Mouse (Mus musculus) midbrain, embryonic 11.5 days (tissue): ENCODE results near the gene Hpse. TPM values are rescaled to one million over a fixed set of nuclear protein-coding genes. Genes with fewer than 3 reads are reported as not detected.

Experiments
- ATAC-seq: fragments of 200-750 bp; cut with Nextera tagmentation; 2 replicates; pipeline ENCODE4 v1.8.0; 2017; ENCODE audit warnings: moderate TSS enrichment, moderate library complexity; ENCODE audit not compliant: low FRiP score
- DNase-seq: peaks from one replicate; pipeline ENCODE4 v3.0.0; 2015; ENCODE audit warnings: low spot score; ENCODE audit errors: missing footprints
- H3K27ac ChIP-seq: fragments of 300-500 bp; sonication (generic); 2 replicates; pipeline ENCODE4 v1.5.1; 2014; ENCODE audit warnings: low read depth, low read length
- H3K27me3 ChIP-seq: fragments of 300-500 bp; sonication (generic); 2 replicates; pipeline ENCODE4 v1.6.1; 2014; ENCODE audit warnings: mild to moderate bottlenecking, low read length, moderate library complexity, mixed read lengths; ENCODE audit not compliant: control insufficient read depth, insufficient read depth
- H3K36me3 ChIP-seq: fragments of 300-500 bp; sonication (generic); 2 replicates; pipeline ENCODE4 v1.6.1; 2014; ENCODE audit warnings: mild to moderate bottlenecking, low read length, moderate library complexity, mixed read lengths; ENCODE audit not compliant: control insufficient read depth, insufficient read depth
- H3K4me1 ChIP-seq: fragments of 300-500 bp; sonication (generic); 2 replicates; pipeline ENCODE4 v1.6.1; 2014; ENCODE audit warnings: low read length; ENCODE audit not compliant: control insufficient read depth, insufficient read depth
- H3K4me2 ChIP-seq: fragments of 300-500 bp; sonication (generic); 2 replicates; pipeline ENCODE4 v1.6.1; 2014; ENCODE audit warnings: mild to moderate bottlenecking, moderate library complexity
- H3K4me3 ChIP-seq: fragments of 300-500 bp; sonication (generic); 2 replicates; pipeline ENCODE4 v1.5.1; 2014; ENCODE audit warnings: low read depth, low read length
- H3K9ac ChIP-seq: fragments of 300-500 bp; sonication (generic); 2 replicates; pipeline ENCODE4 v1.6.1; 2014; ENCODE audit warnings: low read length
- H3K9me3 ChIP-seq: fragments of 300-500 bp; sonication (generic); 2 replicates; pipeline ENCODE4 v1.6.1; 2016; ENCODE audit warnings: low read length; ENCODE audit not compliant: control insufficient read depth
- WGBS: fragments of 180-500 bp; shearing (Covaris S2); extraction: QIAGEN DNeasy Blood & Tissue Kit; methylation state at CpG from one replicate; pipeline ENCODE4 v1.1.7; 2014; 5-methylcytosine and 5-hydroxymethylcytosine counted together
- polyA plus RNA-seq: library from polyadenylated mRNA; unstranded; fragments of >200 nt; fragmentation: Nextera tagmentation; extraction: Ambion mirVana; gene quantifications from 2 replicates; pipeline ENCODE4 v1.2.1, GENCODE M21; 2014

Hpse gene
- polyA plus RNA-seq, 1 experiment from 2014 or later: 1.3 TPM

DNA sequence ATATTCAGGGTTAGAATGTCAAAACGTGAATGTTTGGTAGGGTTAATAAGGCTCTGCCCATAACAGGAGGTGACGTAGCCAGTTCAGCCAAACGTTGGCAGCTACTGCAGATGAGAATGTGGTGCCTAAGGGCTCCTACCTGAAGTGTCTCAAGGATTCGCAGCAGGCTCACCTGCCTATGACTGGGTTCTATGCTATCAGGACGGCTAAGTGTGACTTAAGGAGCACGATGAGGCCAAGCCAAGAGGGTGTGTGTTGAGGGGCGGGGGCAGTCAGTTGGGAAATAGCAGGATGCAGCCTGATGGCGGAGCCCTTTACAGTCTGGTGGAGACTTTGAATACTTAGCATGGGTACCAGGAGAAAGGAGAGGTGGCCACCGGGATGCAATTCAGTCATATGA, 67.2 kb downstream of the Hpse start:
- peaks cover 8% of the 10 kb centered on the region for H3K36me3 ChIP-seq
- no peak overlapping the region for H3K4me3 ChIP-seq
- WGBS: 94% methylated on average over 9 of the region's 9 CpGs
- no peaks in the 10 kb centered on the region for H3K9me3 ChIP-seq
- ATAC-seq: no peak
- H3K27ac ChIP-seq: no peak overlapping the region
- DNase-seq: no peak
- no peaks in the 10 kb centered on the region for H3K4me1 ChIP-seq
- no peak overlapping the region for H3K4me2 ChIP-seq
- no peak overlapping the region for H3K9ac ChIP-seq
- no peaks in the 10 kb centered on the region for H3K27me3 ChIP-seq

DNA sequence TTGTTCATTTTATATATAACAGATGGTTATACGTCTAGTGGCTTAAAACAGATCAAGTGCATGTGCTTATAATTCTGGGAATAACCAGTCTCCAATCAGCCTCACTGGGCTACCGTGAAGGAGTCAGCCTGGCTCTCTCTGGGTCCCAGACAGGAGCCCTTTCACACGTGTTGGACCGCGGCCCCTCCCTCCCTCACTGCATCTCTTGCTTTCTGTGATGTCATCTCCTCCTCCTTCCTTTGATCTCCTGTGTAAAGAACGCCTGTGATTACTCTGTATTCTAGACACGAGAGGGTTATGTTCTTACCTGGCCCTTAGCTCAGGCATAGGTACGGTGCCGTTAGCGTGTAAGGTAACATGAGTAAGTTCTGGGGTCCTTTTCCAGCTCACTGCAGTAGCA, 68.0 kb downstream of the Hpse start:
- no peaks in the 10 kb centered on the region for H3K4me1 ChIP-seq
- H3K27me3 ChIP-seq: no peaks in the 10 kb centered on the region
- no peaks in the 10 kb centered on the region for H3K9me3 ChIP-seq
- ATAC-seq (no peak), DNase-seq (no peak)
- no peak overlapping the region for H3K4me2 ChIP-seq
- peaks cover 8% of the 10 kb centered on the region for H3K36me3 ChIP-seq
- no peak overlapping the region for H3K4me3 ChIP-seq
- WGBS: 84% methylated on average over 10 of the region's 10 CpGs
- no peak overlapping the region for H3K9ac ChIP-seq
- H3K27ac ChIP-seq: no peak overlapping the region

DNA sequence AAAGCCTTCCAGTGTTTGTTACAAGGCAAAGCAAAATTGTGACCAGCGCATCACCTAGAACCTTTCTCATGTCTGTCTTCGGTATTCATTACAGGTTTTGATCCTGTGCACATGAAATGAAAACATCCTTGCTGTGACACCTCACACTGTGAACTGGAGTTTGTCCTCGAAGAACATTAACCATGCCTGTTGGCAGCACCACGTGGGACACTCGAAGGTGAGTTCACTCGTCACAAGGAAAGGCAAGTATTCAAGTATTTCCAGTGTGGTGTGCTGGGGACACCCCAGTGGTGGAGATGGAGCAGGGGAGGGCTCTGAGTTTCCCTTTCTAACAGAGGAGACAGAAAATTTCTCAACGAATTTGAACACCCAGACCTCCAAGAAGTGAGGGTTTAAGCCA, 68.5 kb downstream of the Hpse start:
- no peak for ATAC-seq
- Histone ChIP-seq H3K27ac (no peak overlapping the region), H3K9me3 (no peaks in the 10 kb centered on the region), H3K9ac (no peak overlapping the region), H3K36me3 (peaks cover 8% of the 10 kb centered on the region), H3K4me2 (no peak overlapping the region), H3K4me3 (no peak overlapping the region), H3K27me3 (no peaks in the 10 kb centered on the region), H3K4me1 (no peaks in the 10 kb centered on the region)
- 87% methylated on average over 7 of the region's 7 CpGs for WGBS
- DNase-seq: no peak

DNA sequence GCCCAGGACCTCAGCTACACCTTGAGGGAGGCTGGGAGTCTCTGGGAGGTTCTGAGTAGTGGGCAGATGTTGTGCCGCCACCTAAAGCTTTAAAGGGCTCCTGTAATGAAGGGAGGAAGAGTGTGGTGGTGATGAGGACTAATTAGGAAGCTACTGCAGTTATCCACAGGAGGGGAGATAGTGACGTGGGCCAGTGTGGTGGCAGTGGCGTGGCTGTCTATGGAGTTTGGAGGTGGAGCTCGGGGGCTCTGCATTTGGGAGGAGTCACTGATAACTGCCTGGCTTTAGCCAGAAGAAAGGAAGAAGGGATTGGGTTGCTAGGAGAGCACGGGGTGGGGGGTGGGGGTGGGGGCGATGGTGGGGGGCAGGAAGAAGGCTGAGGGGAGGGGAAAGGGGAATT, 71.0 kb downstream of the Hpse start:
- no peak overlapping the region for H3K4me2 ChIP-seq
- H3K4me1 ChIP-seq: no peaks in the 10 kb centered on the region
- H3K27ac ChIP-seq: no peak overlapping the region
- H3K36me3 ChIP-seq: no peaks in the 10 kb centered on the region
- 45% methylated on average over 6 of the region's 6 CpGs for WGBS
- no peak for ATAC-seq
- H3K27me3 ChIP-seq: no peaks in the 10 kb centered on the region
- DNase-seq: no peak
- no peaks in the 10 kb centered on the region for H3K9me3 ChIP-seq
- H3K9ac ChIP-seq: no peak overlapping the region
- no peak overlapping the region for H3K4me3 ChIP-seq

DNA sequence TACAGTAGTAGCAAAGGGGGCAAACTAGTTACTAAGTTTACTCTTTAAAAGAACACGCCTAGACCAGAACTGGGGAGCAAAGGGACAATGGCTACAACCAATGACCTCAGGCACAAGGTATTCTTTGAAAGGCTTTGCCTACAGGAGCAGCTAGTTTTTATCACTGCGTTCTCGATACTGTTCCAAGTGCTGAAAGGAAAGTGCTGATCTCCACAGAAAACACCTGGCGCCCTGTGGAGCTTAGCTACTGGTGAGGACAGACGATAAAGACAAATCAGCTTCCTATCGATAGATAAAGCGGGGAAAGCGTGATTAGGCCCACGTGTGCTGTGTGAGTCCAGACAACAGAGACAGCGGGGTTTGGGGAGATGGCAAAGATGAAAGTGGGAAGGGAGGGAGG, 71.5 kb downstream of the Hpse start:
- Histone ChIP-seq H3K27me3 (no peaks in the 10 kb centered on the region), H3K9me3 (no peaks in the 10 kb centered on the region), H3K4me3 (no peak overlapping the region), H3K27ac (no peak overlapping the region), H3K36me3 (no peaks in the 10 kb centered on the region), H3K4me2 (no peak overlapping the region), H3K4me1 (no peaks in the 10 kb centered on the region), H3K9ac (no peak overlapping the region)
- DNase-seq (no peak), ATAC-seq (no peak)
- 69% methylated on average over 10 of the region's 10 CpGs for WGBS

DNA sequence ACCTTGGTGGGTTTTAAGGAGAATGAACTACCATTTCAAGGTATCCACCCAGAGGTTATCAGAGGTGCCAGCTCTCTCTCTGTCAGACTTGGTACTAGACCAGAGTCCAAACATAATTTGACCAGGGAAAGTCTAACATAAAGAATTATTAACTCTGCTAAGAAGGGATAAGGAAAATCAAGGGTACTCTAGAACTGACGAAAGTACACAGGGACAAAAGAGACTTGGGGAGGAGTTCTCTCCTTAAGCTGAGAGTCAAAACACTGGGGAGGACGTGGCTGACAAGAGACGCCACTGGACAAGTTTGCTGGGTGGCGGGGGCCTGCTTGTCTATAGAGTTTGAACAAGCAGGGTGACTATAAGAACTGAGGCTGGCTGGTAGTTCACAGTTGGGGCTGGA, 73.0 kb downstream of the Hpse start:
- H3K4me2 ChIP-seq: no peak overlapping the region
- no peaks in the 10 kb centered on the region for H3K36me3 ChIP-seq
- H3K27ac ChIP-seq: no peak overlapping the region
- no peaks in the 10 kb centered on the region for H3K27me3 ChIP-seq
- DNase-seq (no peak), ATAC-seq (no peak)
- WGBS: 84% methylated on average over 4 of the region's 4 CpGs
- no peaks in the 10 kb centered on the region for H3K4me1 ChIP-seq
- no peak overlapping the region for H3K9ac ChIP-seq
- no peaks in the 10 kb centered on the region for H3K9me3 ChIP-seq
- no peak overlapping the region for H3K4me3 ChIP-seq

DNA sequence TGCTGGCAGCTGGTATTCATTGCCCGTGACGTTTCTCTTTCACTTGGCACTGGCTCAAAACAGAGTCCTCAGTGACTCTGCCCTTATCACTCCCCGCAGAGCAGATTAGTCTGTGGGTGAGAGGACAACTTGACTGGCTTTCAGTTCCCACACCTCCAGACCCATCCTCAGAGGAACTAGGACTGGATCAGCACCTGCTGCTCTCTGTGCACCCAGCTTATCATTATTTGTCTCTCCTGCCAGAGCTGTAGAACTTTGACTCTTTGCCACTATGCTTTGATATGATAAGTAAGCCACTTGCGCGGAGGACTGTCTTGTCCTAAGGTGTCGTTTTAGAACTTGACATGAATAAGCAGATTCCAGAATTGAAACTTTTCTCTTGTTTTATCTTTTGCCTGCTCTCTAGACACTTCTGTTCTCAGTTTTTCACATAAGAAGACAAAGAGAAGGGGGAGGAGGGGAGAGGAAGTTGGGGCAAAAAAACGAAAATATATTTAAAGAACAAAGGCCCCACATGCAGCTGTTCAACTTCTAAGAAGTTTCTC, 75.5 kb downstream of the Hpse start:
- Histone ChIP-seq H3K4me2 (no peak overlapping the region), H3K4me3 (no peak overlapping the region), H3K36me3 (no peaks in the 10 kb centered on the region), H3K4me1 (no peaks in the 10 kb centered on the region), H3K9ac (no peak overlapping the region), H3K27me3 (no peaks in the 10 kb centered on the region), H3K27ac (no peak overlapping the region), H3K9me3 (no peaks in the 10 kb centered on the region)
- ATAC-seq (no peak), DNase-seq (no peak)
- WGBS: 79% methylated on average over 7 of the region's 7 CpGs

DNA sequence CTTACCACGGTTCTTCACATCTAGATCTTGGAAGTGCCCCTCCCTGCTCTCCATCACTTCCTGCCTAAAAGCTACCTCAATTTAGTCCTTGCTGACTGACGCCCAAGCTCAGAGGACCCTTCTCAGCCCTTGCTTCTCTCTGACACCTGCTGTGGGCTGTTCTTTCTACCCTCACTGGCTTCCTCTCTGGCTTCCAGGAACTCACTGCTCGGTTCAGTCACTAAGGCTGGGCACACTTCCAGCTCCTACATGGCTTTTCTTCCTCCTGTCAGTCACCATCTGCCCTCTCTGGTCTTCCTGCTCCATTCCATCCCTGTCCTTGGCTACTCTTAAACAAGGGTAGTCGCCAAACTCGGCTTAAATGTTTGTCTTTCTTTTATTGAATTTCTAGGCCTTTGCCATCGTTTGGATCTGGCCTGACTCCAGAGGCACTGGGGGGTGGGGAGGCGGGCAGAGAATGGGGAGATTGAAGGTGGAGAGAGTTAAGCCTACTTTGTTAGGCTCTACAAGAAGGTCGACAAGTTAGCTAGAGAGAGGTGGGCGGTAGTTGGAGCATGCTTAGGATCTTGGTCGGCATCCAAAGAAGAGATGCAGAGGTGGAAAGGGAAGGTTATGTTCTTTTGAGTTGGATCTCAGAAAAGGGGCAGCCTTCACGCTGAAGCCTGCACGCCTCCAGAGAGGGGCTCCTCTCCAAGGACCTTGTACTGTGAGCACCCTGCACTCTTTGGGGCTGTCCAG, 76.1 kb downstream of the Hpse start:
- Histone ChIP-seq H3K4me1 (no peaks in the 10 kb centered on the region), H3K27ac (no peak overlapping the region), H3K27me3 (no peaks in the 10 kb centered on the region), H3K4me3 (no peak overlapping the region), H3K9me3 (no peaks in the 10 kb centered on the region), H3K4me2 (no peak overlapping the region), H3K36me3 (no peaks in the 10 kb centered on the region), H3K9ac (no peak overlapping the region)
- WGBS: 82% methylated on average over 12 of the region's 12 CpGs
- ATAC-seq (no peak), DNase-seq (no peak)

DNA sequence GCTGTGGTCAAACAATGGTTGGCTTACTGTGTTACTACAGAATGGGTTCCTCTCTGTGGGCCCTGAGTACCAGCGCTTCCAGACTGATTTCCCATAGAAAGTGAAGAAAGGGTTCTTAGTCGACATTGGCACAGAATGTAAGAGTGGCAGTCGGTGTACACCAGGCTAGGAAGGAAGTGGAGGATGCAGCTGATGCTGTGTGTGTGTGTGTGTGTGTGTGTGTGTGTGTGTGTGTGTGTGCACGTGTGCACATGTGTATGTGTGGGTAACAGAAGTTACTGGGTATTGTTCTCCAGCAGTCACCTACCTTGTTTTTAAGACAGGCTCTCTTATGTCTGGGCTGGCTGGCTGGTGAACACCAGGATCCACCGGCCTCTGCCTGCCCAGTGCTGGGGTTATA, 77.2 kb downstream of the Hpse start:
- Histone ChIP-seq H3K36me3 (no peaks in the 10 kb centered on the region), H3K9me3 (no peaks in the 10 kb centered on the region), H3K4me2 (no peak overlapping the region), H3K27me3 (no peaks in the 10 kb centered on the region), H3K9ac (no peak overlapping the region), H3K4me3 (no peak overlapping the region), H3K4me1 (no peaks in the 10 kb centered on the region), H3K27ac (no peak overlapping the region)
- DNase-seq: no peak
- WGBS: 90% methylated on average over 5 of the region's 5 CpGs
- ATAC-seq: no peak
